Mouse (Mus musculus) regulatory T cell (primary cell): ENCODE measurements at regions not wholly inside any gene's neighbourhood (a gene's known extent, or its start where the extent isn't known, plus 50 kb on each side); places are given as distances from the start of the nearest gene placed in this dataset.
"Not testable (repeated sequence)": the region's sequence is repeated elsewhere in the genome, so short reads cannot be mapped to it uniquely, and the experiment has no call there.

ENCODE experiments used
- in situ Hi-C: fragments of 300-600 bp; cut with MboI, MseI; formaldehyde crosslinking; loops from one replicate; pipeline ENCODE4 v1.15.1; 2025; ENCODE audit warnings: high pct_unique_total_duplicates

DNA sequence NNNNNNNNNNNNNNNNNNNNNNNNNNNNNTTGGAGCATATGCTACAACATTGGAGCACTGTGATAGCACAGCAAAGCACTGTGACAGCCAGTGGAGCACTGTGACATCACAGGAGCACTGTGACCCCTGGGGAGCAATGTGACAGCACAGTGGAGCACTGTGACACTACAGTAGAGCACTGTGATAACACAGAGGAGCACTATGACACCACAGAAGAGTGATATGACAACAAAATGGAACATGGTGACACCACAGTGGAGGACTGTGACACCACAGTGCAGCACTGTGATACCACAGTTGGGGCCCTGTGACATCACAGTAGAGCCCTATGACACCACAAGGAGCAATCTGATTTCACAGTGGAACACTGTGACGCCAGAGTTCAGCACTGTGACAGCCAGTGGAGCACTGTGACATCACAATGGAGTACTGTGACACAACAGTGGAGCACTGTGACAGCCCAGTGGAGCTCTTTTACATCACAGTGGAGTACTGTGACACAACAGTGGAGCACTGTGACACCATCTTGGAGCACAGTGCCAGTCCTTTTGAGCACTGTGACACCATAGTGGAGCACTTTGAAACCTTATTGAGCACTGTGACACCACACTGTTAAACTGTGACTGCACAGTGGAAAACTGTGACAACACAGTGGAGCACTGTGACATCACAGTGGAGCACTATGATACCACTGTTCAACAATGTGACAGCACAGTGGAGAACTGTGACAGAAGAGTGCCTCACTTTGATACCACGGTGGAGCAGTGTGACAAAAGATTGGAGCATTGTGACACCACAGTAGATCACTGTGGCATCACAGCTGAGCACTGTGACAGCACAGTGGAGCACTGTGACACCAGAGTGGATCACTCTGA is 116.9 kb upstream of the Vmn1r2 start:
- in situ Hi-C loops = loop anchor here (5.0 kb wide), 2 partner anchors 52 to 77 kb away; no protein-coding TSS in a partner anchor

DNA sequence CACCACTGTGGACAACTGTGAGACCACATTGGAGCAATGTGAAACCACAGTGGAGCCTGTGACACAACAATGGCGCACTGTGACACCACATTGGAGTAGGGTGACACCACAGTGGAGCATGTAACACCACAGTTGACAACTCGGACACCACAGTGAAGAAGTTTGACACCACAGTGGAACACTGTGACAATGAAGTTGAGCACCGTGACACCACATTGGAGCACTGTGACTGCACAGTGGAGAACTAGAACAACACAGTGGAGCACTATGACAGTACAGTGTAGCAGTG is 116.3 kb upstream of the Vmn1r2 start:
- in situ Hi-C loops = loop anchor here (5.0 kb wide), 2 partner anchors 52 to 77 kb away; no protein-coding TSS in a partner anchor

DNA sequence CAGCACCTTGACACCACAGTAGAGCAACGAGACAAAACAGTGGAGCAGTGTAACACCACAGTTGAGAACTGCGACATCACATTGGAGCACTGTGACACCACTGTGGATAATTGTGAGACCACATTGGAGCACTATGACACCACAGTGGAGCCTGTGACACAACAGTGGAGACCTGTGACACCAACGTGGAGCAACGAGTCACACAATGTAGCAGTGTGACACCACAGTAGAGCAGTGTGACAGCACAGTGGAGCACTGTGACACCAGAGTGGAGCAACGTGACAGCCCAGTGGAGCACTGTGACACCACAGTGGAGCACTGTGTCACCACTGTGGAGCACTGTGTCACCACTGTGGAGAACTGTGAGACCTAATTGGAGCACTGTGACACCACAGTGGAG is 115.9 kb upstream of the Vmn1r2 start:
- in situ Hi-C loops = loop anchor here (5.0 kb wide), 2 partner anchors 51 to 76 kb away; no protein-coding TSS in a partner anchor

DNA sequence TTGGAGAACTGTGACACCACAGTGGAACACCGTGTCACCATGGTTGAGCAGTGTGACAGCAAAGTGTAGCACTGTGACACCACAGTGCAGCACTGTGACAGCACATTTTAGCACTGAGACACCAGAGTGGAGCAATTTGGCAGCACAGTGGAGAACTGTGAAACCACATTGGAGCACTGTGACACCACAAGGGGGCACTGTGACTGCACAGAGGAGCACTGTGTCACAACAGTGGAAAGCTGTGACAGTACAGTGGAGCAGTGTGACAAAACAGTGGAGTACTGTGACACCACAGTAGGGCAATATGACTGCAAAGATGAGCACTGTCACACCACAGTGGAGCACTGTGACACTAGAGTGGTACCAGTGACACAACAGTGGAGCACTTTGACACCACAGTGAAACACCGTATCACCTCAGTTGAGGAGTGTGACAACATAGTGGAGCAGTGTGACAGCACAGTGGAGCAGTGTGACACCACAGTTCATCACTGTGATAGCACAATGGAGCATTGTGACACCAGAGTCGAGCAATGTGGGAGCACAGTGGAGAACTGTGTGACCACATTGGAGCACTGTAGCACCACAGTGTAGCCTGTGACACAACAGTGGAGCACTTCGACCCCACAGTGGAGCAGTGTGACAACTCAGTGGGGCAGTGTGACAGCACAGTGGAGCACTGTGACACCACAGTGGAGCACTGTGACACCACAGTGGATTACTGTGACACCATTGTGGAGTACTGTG is 114.6 kb upstream of the Vmn1r2 start:
- in situ Hi-C loops = loop anchor here (5.0 kb wide), 2 partner anchors 50 to 75 kb away; no protein-coding TSS in a partner anchor

DNA sequence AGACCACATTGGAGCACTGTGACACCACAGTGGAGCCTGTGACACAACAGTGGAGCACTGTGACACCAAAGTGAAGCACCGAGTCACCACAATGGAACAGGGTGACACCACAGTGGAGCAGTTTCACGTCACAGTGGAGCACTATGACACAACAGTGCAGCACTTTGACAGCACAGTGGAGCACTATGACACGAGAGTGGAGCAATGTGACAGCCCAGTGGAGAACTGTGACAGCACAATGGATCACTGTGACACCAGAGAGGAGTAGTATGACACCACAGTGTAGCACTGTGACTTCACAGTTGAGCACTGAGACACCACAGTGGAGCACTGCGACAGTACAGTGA is 114.1 kb upstream of the Vmn1r2 start:
- in situ Hi-C loops = loop anchor here (5.0 kb wide), 2 partner anchors 49 to 74 kb away; no protein-coding TSS in a partner anchor

DNA sequence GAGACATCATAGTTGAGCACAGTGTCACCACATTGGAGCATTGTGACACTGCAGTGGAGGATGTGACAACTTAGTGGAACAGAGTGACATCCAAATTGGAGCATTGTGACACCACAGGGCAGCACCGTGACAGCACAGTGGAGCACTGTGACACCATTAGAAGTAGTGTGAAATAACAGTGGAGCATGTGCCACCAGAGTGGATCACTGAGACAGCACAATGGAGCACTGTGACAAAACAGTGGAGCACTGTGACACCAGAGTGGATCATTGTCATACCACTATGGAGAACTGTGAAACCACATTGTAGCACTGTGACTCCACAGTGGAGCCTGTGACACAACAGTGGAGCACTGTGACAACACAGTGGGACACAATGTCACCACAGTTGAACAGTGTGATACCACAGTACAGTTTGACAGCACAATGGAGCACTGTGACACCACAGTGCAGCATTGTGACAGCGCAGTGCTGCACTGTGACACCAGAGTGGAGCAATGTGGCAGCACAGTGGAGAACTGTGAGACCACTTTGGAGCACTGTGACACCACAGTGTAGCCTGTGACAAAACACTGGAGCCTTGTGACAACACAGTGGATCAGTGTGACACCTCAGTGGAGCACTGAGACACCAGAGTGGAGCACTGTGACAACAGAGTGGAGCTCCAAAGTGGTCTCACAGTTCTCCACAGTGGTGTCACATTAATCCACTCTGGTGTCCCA is 113.5 kb upstream of the Vmn1r2 start:
- in situ Hi-C loops = loop anchor here (5.0 kb wide), 2 partner anchors 49 to 74 kb away; no protein-coding TSS in a partner anchor

DNA sequence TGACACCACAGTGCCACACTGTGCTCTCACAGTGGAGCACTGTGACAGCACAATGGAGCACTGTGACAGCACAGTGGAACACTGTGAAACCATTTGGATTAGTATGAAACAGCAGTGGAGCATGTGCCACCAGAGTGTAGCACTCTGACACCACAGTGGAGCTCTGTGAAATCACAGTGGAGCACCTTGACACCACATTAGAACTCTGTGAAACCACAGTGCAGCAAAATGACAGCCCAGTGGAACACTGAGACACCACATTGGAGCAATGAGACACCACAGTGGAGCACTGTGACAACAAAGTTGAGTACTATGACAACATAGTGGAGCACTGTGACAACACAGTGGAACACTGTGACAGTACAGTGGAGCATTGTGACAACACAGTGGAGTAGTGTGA is 112.2 kb upstream of the Vmn1r2 start:
- in situ Hi-C loops = loop anchor here (5.0 kb wide), 2 partner anchors 47 to 72 kb away; no protein-coding TSS in a partner anchor

DNA sequence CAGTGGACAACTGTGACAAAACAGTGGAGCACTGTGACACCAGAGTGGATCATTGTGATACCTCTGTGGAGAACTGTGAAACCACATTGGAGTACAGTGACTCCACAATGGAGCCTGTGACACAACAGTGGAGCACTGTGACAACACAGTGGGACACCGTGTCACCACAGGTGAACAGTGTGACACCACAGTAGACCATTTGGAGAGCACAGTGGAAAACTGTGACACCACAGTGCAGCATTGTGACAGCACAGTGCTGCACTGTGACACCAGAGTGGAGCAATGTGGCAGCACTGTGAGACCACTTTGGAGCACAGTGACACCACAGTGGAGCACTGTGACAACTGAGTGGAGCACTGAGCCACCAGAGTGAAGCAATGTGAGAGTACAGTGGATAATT is 111.7 kb upstream of the Vmn1r2 start:
- in situ Hi-C loops = no loop called here

DNA sequence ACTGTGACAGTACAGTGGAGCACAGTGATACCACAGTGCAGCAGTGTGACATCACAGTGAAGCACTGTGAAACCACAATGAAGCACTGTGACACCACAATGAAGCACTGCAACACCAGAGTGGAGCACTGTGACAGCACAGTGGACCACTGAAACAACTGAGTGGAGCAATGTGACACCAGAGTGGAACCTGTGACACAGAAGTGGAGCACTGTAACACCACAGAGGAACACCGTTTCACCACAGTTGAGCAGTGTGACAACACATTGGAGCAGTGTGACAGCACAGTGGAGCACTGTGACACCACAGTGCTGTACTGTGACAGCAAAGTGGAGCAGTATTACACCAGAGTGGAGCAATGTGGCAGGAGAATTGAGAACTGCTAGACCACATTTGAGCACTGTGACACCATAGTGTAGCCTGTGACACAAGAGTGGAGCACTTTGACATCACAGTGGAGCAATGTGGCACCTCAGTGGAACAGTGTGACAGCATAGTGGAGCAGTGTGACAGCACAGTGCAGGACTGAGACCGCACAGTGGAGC is 107.5 kb upstream of the Vmn1r2 start:
- in situ Hi-C loops = no loop called here

DNA sequence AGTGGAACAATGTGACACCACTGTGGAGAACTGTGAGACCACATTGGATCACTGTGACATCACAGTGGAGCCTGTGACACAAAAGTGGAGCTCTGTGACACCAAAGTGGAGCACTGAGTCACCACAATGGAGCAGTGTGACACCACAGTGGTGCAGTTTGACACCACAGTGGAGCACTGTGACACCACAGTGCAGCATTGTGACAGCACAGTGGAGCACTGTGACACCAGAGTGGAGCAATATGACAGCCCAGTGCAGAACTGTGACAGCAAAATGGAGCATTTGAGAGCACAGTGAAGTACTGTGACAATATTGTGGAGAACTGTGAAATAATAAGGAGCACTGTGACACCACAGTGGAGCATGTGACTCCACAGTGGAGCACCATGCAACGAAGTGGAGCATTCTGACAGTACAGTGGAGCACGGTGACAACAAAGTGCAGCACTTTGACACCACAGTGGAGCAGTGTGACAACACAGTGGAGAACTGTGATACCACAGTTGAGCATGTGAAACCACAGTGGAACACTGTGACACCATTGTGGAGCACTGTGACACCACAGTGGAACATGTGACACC is 105.0 kb upstream of the Vmn1r2 start:
- in situ Hi-C loops = no loop called here

DNA sequence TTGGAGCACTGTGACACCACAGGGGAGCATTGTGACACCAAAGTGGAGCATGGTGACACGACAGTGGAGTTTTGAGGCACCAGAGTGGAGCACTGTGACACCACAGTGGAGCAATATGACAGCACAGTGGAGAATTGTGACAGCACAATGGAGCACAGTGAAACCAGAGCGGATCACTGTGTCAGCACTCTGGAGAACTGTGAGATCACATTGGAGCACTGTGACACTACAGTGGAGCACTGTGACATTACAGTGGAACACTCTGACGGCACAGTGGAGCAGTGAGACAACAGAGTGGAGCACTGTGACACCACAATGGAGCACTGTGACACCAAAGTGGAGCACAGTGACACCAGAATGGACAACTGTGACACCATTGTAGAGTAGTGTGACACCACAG is 103.2 kb upstream of the Vmn1r2 start:
- in situ Hi-C loops = no loop called here

DNA sequence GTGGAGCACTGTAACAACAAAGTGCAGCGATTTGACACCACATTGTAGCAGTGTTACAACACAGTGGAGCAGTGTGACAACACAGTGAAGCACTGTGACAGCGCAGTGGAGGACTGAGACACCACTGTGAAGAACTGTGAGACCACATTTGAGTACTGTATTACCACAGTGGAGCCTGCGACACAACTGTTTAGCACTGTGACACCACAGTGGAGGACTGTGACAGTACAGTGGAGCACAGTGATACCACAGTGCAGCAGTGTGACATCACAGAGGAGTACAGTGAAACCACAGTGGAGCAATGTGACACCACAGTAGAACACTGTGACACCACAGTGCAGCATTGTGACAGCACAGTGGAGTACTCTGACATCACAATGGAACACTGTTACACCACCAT is 102.5 kb upstream of the Vmn1r2 start:
- in situ Hi-C loops = no loop called here

DNA sequence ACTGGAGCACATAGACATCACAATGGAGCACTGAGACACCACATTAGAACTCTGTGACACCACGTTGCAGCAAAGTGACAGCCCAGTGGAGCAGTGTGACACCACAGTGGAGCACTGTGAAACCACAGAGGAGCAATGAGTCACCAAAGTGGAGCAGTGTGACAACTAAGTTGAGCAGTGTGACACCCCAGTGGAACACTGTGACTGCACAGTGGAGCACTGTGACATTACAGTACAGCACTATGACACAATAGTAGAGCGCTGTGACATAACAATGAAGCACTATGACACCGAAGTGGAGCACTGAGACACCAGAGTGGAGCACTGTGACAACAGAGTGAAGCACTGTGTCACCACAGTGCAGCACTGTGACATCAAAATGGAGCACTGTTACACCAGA is 101.8 kb upstream of the Vmn1r2 start:
- in situ Hi-C loops = not testable (repeated sequence)

DNA sequence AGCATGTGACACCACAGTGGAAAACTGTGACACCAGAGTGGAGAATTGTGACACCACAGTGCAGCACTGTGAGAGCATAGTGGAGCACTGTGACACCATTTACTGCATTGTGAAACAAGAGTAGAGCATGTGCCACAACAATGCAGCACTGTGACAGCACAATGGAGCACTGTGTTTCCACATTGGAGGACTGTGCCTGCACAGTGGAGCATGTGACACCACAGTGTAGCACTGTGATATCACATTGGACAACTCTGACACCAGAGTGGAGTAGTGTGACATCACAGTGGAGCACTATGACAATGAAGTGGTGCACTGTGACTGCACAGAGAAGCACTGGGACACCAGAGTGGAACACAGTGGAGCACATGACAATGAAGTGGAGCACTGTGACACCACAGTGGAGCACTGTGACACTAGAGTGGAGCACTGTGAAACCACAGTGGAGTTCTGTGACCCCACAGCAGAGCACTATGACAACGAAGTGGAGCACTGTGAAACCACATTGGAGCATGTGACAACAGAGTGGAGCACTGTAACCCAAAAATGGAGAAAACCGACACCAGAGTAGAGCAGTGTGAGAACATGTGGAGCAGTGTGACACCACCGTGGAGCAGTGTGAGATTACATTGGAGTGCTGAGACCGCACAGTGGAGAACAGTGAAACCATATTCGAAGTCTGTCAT is 100.9 kb upstream of the Vmn1r2 start:
- in situ Hi-C loops = no loop called here

DNA sequence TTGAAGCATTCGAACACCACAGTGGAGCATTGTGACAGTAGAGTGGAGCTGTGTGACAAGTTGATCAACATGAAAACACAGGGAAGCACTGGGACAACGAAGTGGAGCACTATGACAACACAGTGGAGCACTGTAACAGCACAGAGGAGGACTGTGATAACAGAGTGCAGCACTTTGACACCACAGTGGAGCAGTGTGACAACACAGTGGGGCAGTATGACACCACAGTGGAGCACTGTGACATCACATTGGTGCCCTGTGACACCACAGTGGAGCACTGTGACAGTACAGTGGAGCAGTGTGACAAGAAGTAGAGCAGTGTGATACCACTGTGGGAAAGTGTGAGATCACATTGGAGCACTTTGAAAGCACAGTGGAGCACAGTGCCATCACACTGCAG is 99.9 kb upstream of the Vmn1r2 start:
- in situ Hi-C loops = no loop called here

DNA sequence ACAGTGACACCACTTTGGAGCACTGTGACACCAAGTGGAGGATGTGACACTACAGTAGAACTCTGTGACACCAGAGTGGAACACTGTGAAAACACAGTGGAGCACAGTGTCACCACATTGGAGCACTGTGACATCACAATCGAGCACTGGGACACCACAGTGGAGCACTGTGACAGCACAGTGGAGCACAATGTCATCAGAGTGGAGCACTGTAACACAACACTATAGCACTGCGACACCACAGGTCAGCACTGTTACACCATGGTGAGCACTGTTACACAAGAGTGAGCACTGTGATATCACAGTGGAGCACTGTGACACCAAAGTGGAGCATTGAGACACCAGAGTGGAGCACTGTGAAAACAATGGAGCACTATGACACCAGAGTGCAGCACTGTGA is 99.5 kb upstream of the Vmn1r2 start:
- in situ Hi-C loops = no loop called here

DNA sequence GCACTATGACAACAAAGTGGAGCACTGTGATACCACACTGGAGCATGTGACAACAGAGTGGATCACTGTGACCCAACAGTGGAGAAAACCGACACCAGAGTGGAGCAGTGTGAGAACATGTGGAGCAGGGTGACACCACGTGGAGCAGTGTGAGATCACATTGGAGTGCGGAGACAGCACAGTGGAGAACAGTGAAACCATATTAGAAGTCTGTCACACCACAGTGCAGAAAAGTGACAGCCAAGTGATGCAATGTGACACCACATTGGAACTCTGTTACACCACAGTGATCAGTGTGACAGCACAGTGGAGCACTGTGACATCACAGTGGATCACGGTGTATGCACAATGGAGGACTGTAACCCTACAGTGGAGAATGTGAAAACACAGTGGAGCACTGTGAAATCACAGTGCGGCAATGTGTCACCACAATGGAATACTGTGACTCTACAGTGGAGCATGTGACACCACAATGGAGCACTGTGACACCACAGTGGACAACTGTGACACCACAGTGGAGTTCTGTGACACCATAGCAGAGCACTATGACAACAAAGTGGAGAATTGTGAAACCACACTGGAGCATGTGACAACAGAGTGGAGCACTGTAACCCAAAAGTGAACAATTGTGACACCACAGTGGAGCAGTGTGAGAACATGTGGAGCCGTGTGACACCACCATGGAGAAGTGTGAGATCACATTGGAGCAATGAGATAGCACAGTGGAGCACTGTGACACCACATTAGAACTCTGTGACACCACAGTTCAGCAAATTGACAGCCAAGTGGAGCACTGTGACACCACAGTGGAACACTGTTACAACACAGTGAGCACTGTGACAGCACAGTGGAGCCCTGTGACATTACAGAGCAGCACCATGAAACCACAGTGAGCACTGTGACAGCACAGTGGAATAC is 98.6 kb upstream of the Vmn1r2 start:
- in situ Hi-C loops = no loop called here

DNA sequence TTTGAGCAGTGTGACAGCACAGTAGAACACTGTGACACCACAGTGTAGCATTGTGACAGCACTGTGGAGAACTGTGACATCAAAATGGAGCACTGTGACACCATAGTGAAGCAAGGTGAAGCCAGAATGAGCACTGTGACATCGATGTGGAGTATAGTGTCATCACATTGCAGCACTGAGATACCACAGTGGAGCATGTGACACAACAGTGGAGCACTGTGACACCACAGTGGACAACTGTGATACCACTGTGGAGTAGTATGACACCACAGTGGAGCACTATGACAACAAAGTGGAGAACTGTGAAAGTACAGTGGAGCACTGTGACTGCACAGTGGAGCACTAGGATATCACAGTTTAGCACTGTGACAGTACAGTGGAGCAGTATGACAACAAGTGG is 97.8 kb upstream of the Vmn1r2 start:
- in situ Hi-C loops = no loop called here

DNA sequence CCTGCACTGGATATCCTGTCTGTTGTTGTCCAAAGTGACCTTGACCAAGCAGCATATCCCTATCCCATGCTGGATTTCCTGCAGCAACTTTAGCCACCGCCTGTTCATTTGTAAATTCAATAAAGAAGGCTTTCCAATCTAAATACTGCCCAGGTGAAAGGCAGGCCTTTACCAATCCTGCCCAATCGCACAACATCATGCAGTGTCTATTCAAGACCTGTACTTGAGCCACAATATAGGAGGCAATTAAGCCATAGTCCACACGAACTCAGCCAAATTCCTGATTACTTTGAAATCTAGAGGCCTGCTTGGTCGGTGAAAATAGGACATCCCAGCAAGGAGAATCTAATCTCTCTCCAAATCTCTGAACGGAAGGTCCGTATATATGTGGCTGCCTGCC is 95.8 kb upstream of the Vmn1r2 start:
- in situ Hi-C loops = not testable (repeated sequence)

DNA sequence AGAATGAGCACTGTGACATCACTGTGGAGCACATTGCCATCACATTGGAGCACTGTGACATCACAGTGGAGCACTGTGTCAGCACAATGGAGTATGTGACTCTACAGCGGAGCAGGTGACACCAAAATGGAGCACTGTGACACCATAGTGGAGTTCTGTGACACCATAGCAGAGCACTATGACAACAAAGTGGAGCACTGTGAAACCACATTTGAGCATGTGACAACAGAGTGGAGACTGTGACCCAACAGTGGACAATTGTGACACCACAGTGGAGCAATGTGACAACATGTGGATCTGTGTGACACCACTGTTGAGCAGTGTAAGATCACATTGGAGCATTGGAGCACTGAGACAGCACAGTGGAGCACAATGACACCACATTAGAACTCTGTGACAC is 87.2 kb upstream of the Vmn1r2 start:
- in situ Hi-C loops = loop anchor here (5.0 kb wide), 2 partner anchors 42 to 58 kb away; no protein-coding TSS in a partner anchor
